Mouse (Mus musculus): Measurements from ENCODE around the gene Mettl5. TPM values are rescaled to one million over a fixed set of nuclear protein-coding genes. Genes with fewer than 3 reads are reported as not detected.

The Mettl5 gene
- polyA plus RNA-seq, 1 experiment from 2014 or later = 41.6 TPM

- ATAC-seq (ENCODE audit: low FRiP score) = peak; percentile 69
- Histone ChIP-seq H3K36me3 (ENCODE audit: control insufficient read depth, insufficient read depth, low read length) (no peaks in the 10 kb centered on the region), H3K9me3 (ENCODE audit: control insufficient read depth, low read length) (no peaks in the 10 kb centered on the region), H3K27ac (ENCODE audit: low read depth, low read length) (peak overlapping the region; percentile 86), H3K4me2 (replicated peaks; ENCODE audit: low read depth, low read length) (peak overlapping the region; percentile 91), H3K27me3 (ENCODE audit: control insufficient read depth, insufficient read depth, low read length) (no peaks in the 10 kb centered on the region), H3K4me3 (ENCODE audit: low read depth, low read length) (peak overlapping the region; percentile 79), H3K9ac (ENCODE audit: low read depth, low read length) (peak overlapping the region; percentile 95), H3K4me1 (replicated peaks; ENCODE audit: control insufficient read depth, insufficient read depth, low read length) (peaks cover 3% of the 10 kb centered on the region; the same call in 1 of the 2 replicates)
- peak; percentile 77 for DNase-seq (ENCODE audit: low spot score)
- under 1% methylated on average over 37 of the region's 80 CpGs for WGBS
Measured at GRCm38 (mm10) chr2:69822361-69823128, 62.9 kb downstream of the Mettl5 start.

GRCm38 (mm10) chr2:69821711-69822110 is 63.7 kb downstream of the Mettl5 start, which contains the start of gene Klhl23:
TSS of gene Klhl23 (plus strand) at chr2:69821944.
- H3K27ac ChIP-seq (ENCODE audit: low read depth, low read length) = peak within 1 kb of the TSS; percentile 86
- no peak for ATAC-seq (ENCODE audit: low FRiP score)
- WGBS = 32% methylated on average over 8 of the region's 8 CpGs
- peaks cover 3% of the 10 kb centered on the region; the same call in 1 of the 2 replicates for H3K4me1 ChIP-seq (replicated peaks; ENCODE audit: control insufficient read depth, insufficient read depth, low read length)
- peak within 1 kb of the TSS; percentile 91 for H3K4me2 ChIP-seq (replicated peaks; ENCODE audit: low read depth, low read length)
- no peaks in the 10 kb centered on the region for H3K36me3 ChIP-seq (ENCODE audit: control insufficient read depth, insufficient read depth, low read length)
- H3K9me3 ChIP-seq (ENCODE audit: control insufficient read depth, low read length) = no peaks in the 10 kb centered on the region
- H3K27me3 ChIP-seq (ENCODE audit: control insufficient read depth, insufficient read depth, low read length) = no peaks in the 10 kb centered on the region
- peak within 1 kb of the TSS; percentile 79 for H3K4me3 ChIP-seq (ENCODE audit: low read depth, low read length)
- no peak for DNase-seq (ENCODE audit: low spot score)
- H3K9ac ChIP-seq (ENCODE audit: low read depth, low read length) = peak within 1 kb of the TSS; percentile 95

Other genes starting within 250 kb of the Mettl5 start
- 20.2 and 21.9 TPM in 2 replicates for gene Bbs5, start 238.4 kb downstream of the Mettl5 start, polyA plus RNA-seq (2014; fragmentation: Nextera tagmentation; extraction: Ambion mirVana)
- gene Klhl41, start 215.5 kb downstream of the Mettl5 start, polyA plus RNA-seq (2014; fragmentation: Nextera tagmentation; extraction: Ambion mirVana) = 0.82 and 2.0 TPM in 2 replicates
- gene Fastkd1, start 172.1 kb downstream of the Mettl5 start, polyA plus RNA-seq (2014; fragmentation: Nextera tagmentation; extraction: Ambion mirVana) = 19.5 and 20.3 TPM in 2 replicates
- 139 and 140 TPM in 2 replicates for gene Ppig, start 163.1 kb downstream of the Mettl5 start, polyA plus RNA-seq (2014; fragmentation: Nextera tagmentation; extraction: Ambion mirVana)
- 4.2 and 5.8 TPM in 2 replicates for gene Ccdc173, start 96.0 kb downstream of the Mettl5 start, polyA plus RNA-seq (2014; fragmentation: Nextera tagmentation; extraction: Ambion mirVana)
- 41.5 and 45.1 TPM in 2 replicates for gene Phospho2, start 96.0 kb downstream of the Mettl5 start, polyA plus RNA-seq (2014; fragmentation: Nextera tagmentation; extraction: Ambion mirVana)
- gene Klhl23, start 63.7 kb downstream of the Mettl5 start, polyA plus RNA-seq (2014; fragmentation: Nextera tagmentation; extraction: Ambion mirVana) = 29.1 and 39.0 TPM in 2 replicates
- 408 and 410 TPM in 2 replicates for gene Ssb, start 24.1 kb downstream of the Mettl5 start, polyA plus RNA-seq (2014; fragmentation: Nextera tagmentation; extraction: Ambion mirVana)
- 16.9 and 18.2 TPM in 2 replicates for gene Ubr3, start 11.6 kb upstream of the Mettl5 start, polyA plus RNA-seq (2014; fragmentation: Nextera tagmentation; extraction: Ambion mirVana)
- gene Myo3b, start 153.5 kb upstream of the Mettl5 start, polyA plus RNA-seq (2014; fragmentation: Nextera tagmentation; extraction: Ambion mirVana) = 0.07 and 0.09 TPM in 2 replicates